Mouse (Mus musculus): ENCODE results near the gene Fam71e2.

- peak; percentile 88 for TF ChIP-seq POLR2A (IDR thresholded peaks at IDR 0.05; ENCODE audit: low read depth, low read length)
- no peak for TF ChIP-seq CTCF (IDR thresholded peaks at IDR 0.05; ENCODE audit: extremely low read depth, insufficient read depth, insufficient read length, insufficient replicate concordance)
These were observed 31.4 kb downstream of the Fam71e2 start, which contains the start of gene Kmt5c for GRCm38 (mm10) chr7:4739544-4740275.
